Mouse (Mus musculus): ENCODE results near the gene Gm28047. TPM values are rescaled to one million over a fixed set of nuclear protein-coding genes. Genes with fewer than 3 reads are reported as not detected.
"Not testable (repeated sequence)": the region's sequence is repeated elsewhere in the genome, so short reads cannot be mapped to it uniquely, and the experiment has no call there.

Gm28047 gene
- not detected in 2 replicates for polyA plus RNA-seq (2016; fragmentation: Nextera tagmentation; extraction: Ambion mirVana)

- Histone ChIP-seq H3K36me3 (no peaks in the 10 kb centered on the region), H3K4me1 (peaks cover 20% of the 10 kb centered on the region), H3K27ac (peak within 1 kb of the TSS; percentile 98), H3K4me2 (replicated peaks) (peak within 1 kb of the TSS; percentile 81), H3K9ac (peak within 1 kb of the TSS; percentile 73), H3K4me3 (peak within 1 kb of the TSS; percentile 67), H3K9me3 (no peaks in the 10 kb centered on the region), H3K27me3 (no peaks in the 10 kb centered on the region)
- WGBS = under 1% methylated on average over 50 of the region's 51 CpGs
- ATAC-seq (ENCODE audit: insufficient number of reproducible peaks, insufficient read depth, low FRiP score, low TSS enrichment) = peak; percentile 99
Measured at GRCm38 (mm10) chr15:102624970-102625686, at the start of gene Gm28047, which contains the start of gene Atf7. Gene Gm28047, minus strand, starts transcription at chr15:102625067. Gene Atf7, minus strand, starts transcription at chr15:102625464.

- Histone ChIP-seq H3K4me2 (replicated peaks) (peak overlapping the region; percentile 65), H3K4me3 (peak overlapping the region; percentile 15; the same call in 1 of the 2 replicates), H3K9me3 (no peaks in the 10 kb centered on the region), H3K9ac (no peak overlapping the region), H3K4me1 (peaks cover 22% of the 10 kb centered on the region), H3K27ac (peak overlapping the region; percentile 100), H3K27me3 (no peaks in the 10 kb centered on the region), H3K36me3 (no peaks in the 10 kb centered on the region)
- peak; percentile 8; the same call in 1 of the 2 replicates for ATAC-seq (ENCODE audit: insufficient number of reproducible peaks, insufficient read depth, low FRiP score, low TSS enrichment)
- 4% methylated on average over 10 of the region's 10 CpGs for WGBS
Measured at GRCm38 (mm10) chr15:102673548-102673947, 48.7 kb upstream of the Gm28047 start.

GRCm38 (mm10) chr15:102672215-102673071 lies 47.6 kb upstream of the Gm28047 start, which contains the start of gene Atp5g2:
Gene Atp5g2, minus strand, starts transcription at chr15:102672352.
- Histone ChIP-seq H3K36me3 (peaks cover 5% of the 10 kb centered on the region), H3K27ac (peak within 1 kb of the TSS; percentile 100), H3K9me3 (no peaks in the 10 kb centered on the region), H3K4me3 (peak within 1 kb of the TSS; percentile 46), H3K4me2 (replicated peaks) (peak within 1 kb of the TSS; percentile 65), H3K4me1 (peaks cover 22% of the 10 kb centered on the region), H3K9ac (peak within 1 kb of the TSS; percentile 79), H3K27me3 (no peaks in the 10 kb centered on the region)
- ATAC-seq (ENCODE audit: insufficient number of reproducible peaks, insufficient read depth, low FRiP score, low TSS enrichment) = no peak
- 2% methylated on average over 37 of the region's 37 CpGs for WGBS

- Histone ChIP-seq H3K4me3 (peak overlapping the region; percentile 46), H3K36me3 (peaks cover 11% of the 10 kb centered on the region), H3K9ac (peak overlapping the region; percentile 79), H3K27ac (peak overlapping the region; percentile 100), H3K9me3 (no peaks in the 10 kb centered on the region), H3K4me1 (peaks cover 22% of the 10 kb centered on the region), H3K27me3 (no peaks in the 10 kb centered on the region), H3K4me2 (replicated peaks) (peak overlapping the region; percentile 65)
- ATAC-seq (ENCODE audit: insufficient number of reproducible peaks, insufficient read depth, low FRiP score, low TSS enrichment) = peak; percentile 53
- WGBS = under 1% methylated on average over 34 of the region's 34 CpGs
Measured at GRCm38 (mm10) chr15:102671721-102672214, 46.9 kb upstream of the Gm28047 start.

GRCm38 (mm10) chr15:102670767-102671575 lies 46.1 kb upstream of the Gm28047 start:
- Histone ChIP-seq H3K9ac (peak overlapping the region; percentile 81), H3K4me1 (peaks cover 22% of the 10 kb centered on the region), H3K9me3 (no peaks in the 10 kb centered on the region), H3K4me3 (peak overlapping the region; percentile 60), H3K36me3 (peaks cover 19% of the 10 kb centered on the region), H3K4me2 (replicated peaks) (peak overlapping the region; percentile 76), H3K27me3 (no peaks in the 10 kb centered on the region), H3K27ac (peak overlapping the region; percentile 100)
- under 1% methylated on average over 53 of the region's 53 CpGs for WGBS
- peak; percentile 91 for ATAC-seq (ENCODE audit: insufficient number of reproducible peaks, insufficient read depth, low FRiP score, low TSS enrichment)

GRCm38 (mm10) chr15:102670281-102670680 lies 45.4 kb upstream of the Gm28047 start:
- no peaks in the 10 kb centered on the region for H3K27me3 ChIP-seq
- H3K4me1 ChIP-seq = peaks cover 22% of the 10 kb centered on the region
- WGBS = 12% methylated on average over 6 of the region's 6 CpGs

GRCm38 (mm10) chr15:102669571-102669970 lies 44.7 kb upstream of the Gm28047 start:
- Histone ChIP-seq H3K4me2 (replicated peaks) (peak overlapping the region; percentile 76), H3K9me3 (no peaks in the 10 kb centered on the region), H3K27ac (no peak overlapping the region), H3K4me1 (peaks cover 22% of the 10 kb centered on the region), H3K9ac (peak overlapping the region; percentile 15), H3K27me3 (no peaks in the 10 kb centered on the region), H3K4me3 (no peak overlapping the region), H3K36me3 (peaks cover 31% of the 10 kb centered on the region)
- 93% methylated on average over 8 of the region's 8 CpGs for WGBS
- no peak for ATAC-seq (ENCODE audit: insufficient number of reproducible peaks, insufficient read depth, low FRiP score, low TSS enrichment)

More at GRCm38 (mm10) chr15:102670281-102670680, 45.4 kb upstream of the Gm28047 start:
- no peak for ATAC-seq (ENCODE audit: insufficient number of reproducible peaks, insufficient read depth, low FRiP score, low TSS enrichment)
- H3K9ac ChIP-seq = peak overlapping the region; percentile 81
- peaks cover 24% of the 10 kb centered on the region for H3K36me3 ChIP-seq
- no peaks in the 10 kb centered on the region for H3K9me3 ChIP-seq
- peak overlapping the region; percentile 100 for H3K27ac ChIP-seq
- H3K4me2 ChIP-seq (replicated peaks) = peak overlapping the region; percentile 76
- peak overlapping the region; percentile 60 for H3K4me3 ChIP-seq

GRCm38 (mm10) chr15:102665494-102665893 lies 40.6 kb upstream of the Gm28047 start:
- no peaks in the 10 kb centered on the region for H3K9me3 ChIP-seq
- 60% methylated on average over 4 of the region's 4 CpGs for WGBS
- peaks cover 7% of the 10 kb centered on the region for H3K4me1 ChIP-seq
- no peak overlapping the region for H3K27ac ChIP-seq
- H3K27me3 ChIP-seq = no peaks in the 10 kb centered on the region
- no peak overlapping the region for H3K4me3 ChIP-seq
- H3K4me2 ChIP-seq (replicated peaks) = no peak overlapping the region
- ATAC-seq (ENCODE audit: insufficient number of reproducible peaks, insufficient read depth, low FRiP score, low TSS enrichment) = no peak
- H3K9ac ChIP-seq = no peak overlapping the region
- peaks cover 62% of the 10 kb centered on the region for H3K36me3 ChIP-seq

GRCm38 (mm10) chr15:102663825-102664224 lies 39.0 kb upstream of the Gm28047 start:
- Histone ChIP-seq H3K9me3 (no peaks in the 10 kb centered on the region), H3K4me3 (no peak overlapping the region), H3K27ac (no peak overlapping the region), H3K36me3 (peaks cover 68% of the 10 kb centered on the region), H3K4me2 (replicated peaks) (no peak overlapping the region), H3K9ac (peak overlapping the region; percentile 38; the same call in 1 of the 2 replicates), H3K27me3 (no peaks in the 10 kb centered on the region), H3K4me1 (no peaks in the 10 kb centered on the region)
- ATAC-seq (ENCODE audit: insufficient number of reproducible peaks, insufficient read depth, low FRiP score, low TSS enrichment) = no peak
- 84% methylated on average over 8 of the region's 8 CpGs for WGBS

GRCm38 (mm10) chr15:102662601-102663000 lies 37.7 kb upstream of the Gm28047 start:
- not testable (repeated sequence) for H3K4me3 ChIP-seq; H3K27me3 ChIP-seq; ATAC-seq (ENCODE audit: insufficient number of reproducible peaks, insufficient read depth, low FRiP score, low TSS enrichment); H3K9ac ChIP-seq; H3K9me3 ChIP-seq; H3K4me1 ChIP-seq; H3K4me2 ChIP-seq (replicated peaks); H3K27ac ChIP-seq
- WGBS = no CpG with 5 or more reads among the region's 2 CpGs
- H3K36me3 ChIP-seq = peaks cover 65% of the 10 kb centered on the region
